Mouse (Mus musculus) forebrain, embryonic 15.5 days (tissue): Measurements from ENCODE around the gene Nme4. TPM values are rescaled to one million over a fixed set of nuclear protein-coding genes. Genes with fewer than 3 reads are reported as not detected.
A peak's percentile ranks its signal among the peaks of the same experiment; 100 is the strongest.
"Not testable (repeated sequence)": the region's sequence is repeated elsewhere in the genome, so short reads cannot be mapped to it uniquely, and the experiment has no call there.

ENCODE experiments used
- ATAC-seq: fragments of 200-750 bp; cut with Nextera tagmentation; replicated peaks from 2 replicates; pipeline ENCODE4 v1.8.0; 2017; ENCODE audit warnings: mild to moderate bottlenecking, moderate TSS enrichment, moderate library complexity
- H3K27ac ChIP-seq: fragments of 300-500 bp; sonication (generic); replicated peaks from 2 replicates; pipeline ENCODE4 v1.5.1; 2015; ENCODE audit warnings: mild to moderate bottlenecking, inconsistent platforms
- H3K27me3 ChIP-seq: fragments of 300-500 bp; sonication (generic); 2 replicates; pipeline ENCODE4 v1.6.1; 2015; ENCODE audit warnings: inconsistent platforms
- H3K36me3 ChIP-seq: fragments of 300-500 bp; sonication (generic); 2 replicates; pipeline ENCODE4 v1.6.1; 2015; ENCODE audit warnings: mild to moderate bottlenecking, inconsistent platforms
- H3K4me1 ChIP-seq: fragments of 300-500 bp; sonication (generic); 2 replicates; pipeline ENCODE4 v1.6.1; 2015; ENCODE audit warnings: inconsistent platforms
- H3K4me2 ChIP-seq: fragments of 300-500 bp; sonication (generic); replicated peaks from 2 replicates; pipeline ENCODE4 v1.6.1; 2015; ENCODE audit warnings: mild to moderate bottlenecking, inconsistent platforms
- H3K4me3 ChIP-seq: fragments of 300-500 bp; sonication (generic); 2 replicates; pipeline ENCODE4 v1.5.1; 2015; ENCODE audit warnings: mild to moderate bottlenecking, inconsistent platforms
- H3K9ac ChIP-seq: fragments of 300-500 bp; sonication (generic); replicated peaks from 2 replicates; pipeline ENCODE4 v1.6.1; 2015; ENCODE audit warnings: mild to moderate bottlenecking, inconsistent platforms
- H3K9me3 ChIP-seq: fragments of 300-500 bp; sonication (generic); 2 replicates; pipeline ENCODE4 v1.6.1; 2016; ENCODE audit warnings: inconsistent platforms
- WGBS: fragments of 180-500 bp; shearing (Covaris S2); methylation state at CpG from one replicate; pipeline ENCODE4 v1.1.7; 2015; ENCODE audit warnings: mixed read lengths; 5-methylcytosine and 5-hydroxymethylcytosine counted together
- polyA plus RNA-seq: library from polyadenylated mRNA; unstranded; fragments of >200 nt; fragmentation: Nextera tagmentation; extraction: Ambion mirVana; gene quantifications from 2 replicates; pipeline ENCODE4 v1.2.1, GENCODE M21; 2015

Gene Nme4
- polyA plus RNA-seq, 1 experiment from 2014 or later: 37.1 TPM

- H3K9me3 ChIP-seq: no peaks in the 10 kb centered on the region
- ATAC-seq: peak; percentile 88
- no peaks in the 10 kb centered on the region for H3K27me3 ChIP-seq
- WGBS: under 1% methylated on average over 31 of the region's 32 CpGs
- H3K36me3 ChIP-seq: peaks cover 28% of the 10 kb centered on the region
- H3K27ac ChIP-seq: 0 out of 2 replicates have a peak within 1 kb of the TSS, but pooled peaks have one; percentile 17
- H3K4me3 ChIP-seq: peak within 1 kb of the TSS; percentile 82
- H3K4me2 ChIP-seq: peak within 1 kb of the TSS; percentile 74
- peaks cover 19% of the 10 kb centered on the region for H3K4me1 ChIP-seq
- peak within 1 kb of the TSS; percentile 77 for H3K9ac ChIP-seq
These were observed 27.9 kb upstream of the Nme4 start, which contains the start of gene Mrpl28 for GRCm38 (mm10) chr17:26123267-26123684. TSS of gene Mrpl28 (plus strand) at chr17:26123500.

DNA sequence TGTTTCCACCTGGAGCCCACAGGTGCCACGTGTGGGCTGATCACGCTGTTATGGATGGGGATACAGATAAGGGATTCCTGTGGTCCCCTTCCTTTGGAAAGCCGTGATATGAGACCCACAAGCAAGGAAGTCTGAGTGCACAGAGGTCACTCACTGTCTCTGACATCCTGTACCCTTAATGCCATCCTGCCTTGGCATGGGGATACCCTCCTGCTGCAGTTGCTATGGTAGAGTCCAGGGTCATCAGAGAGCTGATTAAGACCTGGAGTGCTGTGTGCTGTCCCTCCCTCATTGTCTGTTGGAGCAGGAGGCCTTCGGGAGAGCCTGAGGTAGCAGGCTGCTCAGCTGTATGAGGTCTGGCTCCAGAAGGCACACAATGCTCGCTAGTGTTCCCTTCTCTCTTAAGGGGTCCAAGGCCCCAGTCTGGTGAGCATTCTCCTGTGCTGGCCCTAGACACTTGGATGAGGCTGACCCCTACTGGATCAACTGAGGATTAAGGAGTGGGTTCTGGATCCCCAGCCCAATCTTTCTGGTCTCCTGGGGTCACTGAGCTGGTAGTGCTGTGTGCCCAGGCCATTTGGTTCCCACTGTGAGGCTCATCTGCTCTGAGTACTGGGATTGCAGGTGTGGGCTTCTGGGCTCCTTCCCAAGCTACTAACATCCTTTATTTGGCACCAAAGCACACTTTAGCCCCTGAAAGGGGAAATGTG lies 27.2 kb upstream of the Nme4 start:
- Histone ChIP-seq H3K27me3 (no peaks in the 10 kb centered on the region), H3K4me2 (no peak overlapping the region), H3K36me3 (peaks cover 21% of the 10 kb centered on the region), H3K9me3 (no peaks in the 10 kb centered on the region), H3K9ac (no peak overlapping the region), H3K4me1 (peaks cover 19% of the 10 kb centered on the region), H3K27ac (no peak overlapping the region), H3K4me3 (no peak overlapping the region)
- WGBS: 52% methylated on average over 5 of the region's 5 CpGs
- peak; percentile 39 for ATAC-seq

GRCm38 (mm10) chr17:26119766-26120710 lies 24.6 kb upstream of the Nme4 start:
- no peak overlapping the region for H3K4me2 ChIP-seq
- WGBS: 49% methylated on average over 33 of the region's 33 CpGs
- H3K9ac ChIP-seq: no peak overlapping the region
- no peak overlapping the region for H3K4me3 ChIP-seq
- H3K9me3 ChIP-seq: no peaks in the 10 kb centered on the region
- H3K4me1 ChIP-seq: peaks cover 16% of the 10 kb centered on the region
- H3K27me3 ChIP-seq: peaks cover 10% of the 10 kb centered on the region
- ATAC-seq: no peak
- no peak overlapping the region for H3K27ac ChIP-seq
- H3K36me3 ChIP-seq: no peaks in the 10 kb centered on the region

- Histone ChIP-seq H3K36me3 (no peaks in the 10 kb centered on the region), H3K4me3 (no peak overlapping the region), H3K9me3 (no peaks in the 10 kb centered on the region), H3K4me1 (peaks cover 6% of the 10 kb centered on the region), H3K27me3 (peaks cover 25% of the 10 kb centered on the region), H3K27ac (no peak overlapping the region), H3K9ac (no peak overlapping the region), H3K4me2 (no peak overlapping the region)
- ATAC-seq: no peak
- WGBS: 83% methylated on average over 17 of the region's 17 CpGs
These were observed 21.3 kb upstream of the Nme4 start for GRCm38 (mm10) chr17:26116503-26117258.

- Histone ChIP-seq H3K36me3 (no peaks in the 10 kb centered on the region), H3K9ac (no peak overlapping the region), H3K27ac (no peak overlapping the region), H3K27me3 (peaks cover 26% of the 10 kb centered on the region), H3K4me3 (no peak overlapping the region), H3K4me1 (peaks cover 6% of the 10 kb centered on the region), H3K4me2 (no peak overlapping the region), H3K9me3 (no peaks in the 10 kb centered on the region)
- no peak for ATAC-seq
- 43% methylated on average over 1 of the region's 3 CpGs for WGBS
These were observed 20.6 kb upstream of the Nme4 start for GRCm38 (mm10) chr17:26115956-26116487.

GRCm38 (mm10) chr17:26115205-26115898 lies 19.9 kb upstream of the Nme4 start:
- 85% methylated on average over 7 of the region's 7 CpGs for WGBS
- H3K27ac ChIP-seq: no peak overlapping the region
- peaks cover 29% of the 10 kb centered on the region for H3K27me3 ChIP-seq
- H3K4me2 ChIP-seq: no peak overlapping the region
- no peak overlapping the region for H3K4me3 ChIP-seq
- H3K9me3 ChIP-seq: no peaks in the 10 kb centered on the region
- ATAC-seq: no peak
- H3K36me3 ChIP-seq: no peaks in the 10 kb centered on the region
- H3K9ac ChIP-seq: no peak overlapping the region
- peaks cover 6% of the 10 kb centered on the region for H3K4me1 ChIP-seq

DNA sequence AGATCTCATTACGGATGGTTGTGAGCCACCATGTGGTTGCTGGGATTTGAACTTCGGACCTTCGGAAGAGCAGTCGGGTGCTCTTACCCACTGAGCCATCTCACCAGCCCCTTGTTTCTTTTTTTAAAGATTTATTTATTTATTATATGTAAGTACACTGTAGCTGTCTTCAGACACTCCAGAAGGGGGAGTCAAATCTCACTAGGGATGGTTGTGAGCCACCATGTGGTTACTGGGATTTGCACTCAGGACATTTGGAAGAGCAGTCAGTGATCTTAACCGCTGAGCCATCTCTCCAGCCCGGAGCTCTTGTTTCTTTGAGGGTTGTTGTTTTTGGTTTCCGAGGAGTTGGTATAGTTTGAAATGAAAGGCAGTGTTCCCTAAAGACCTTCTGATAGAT lies 19.1 kb upstream of the Nme4 start:
- not testable (repeated sequence) for H3K4me2 ChIP-seq, H3K9ac ChIP-seq, H3K9me3 ChIP-seq, H3K27ac ChIP-seq, ATAC-seq, H3K4me1 ChIP-seq, H3K36me3 ChIP-seq, H3K4me3 ChIP-seq
- 64% methylated on average over 7 of the region's 7 CpGs for WGBS
- peaks cover 29% of the 10 kb centered on the region for H3K27me3 ChIP-seq

GRCm38 (mm10) chr17:26114061-26114460 lies 18.7 kb upstream of the Nme4 start:
- H3K4me1 ChIP-seq: peaks cover 6% of the 10 kb centered on the region
- ATAC-seq: no peak
- no peaks in the 10 kb centered on the region for H3K36me3 ChIP-seq
- peaks cover 29% of the 10 kb centered on the region for H3K27me3 ChIP-seq
- peak overlapping the region; percentile 79 for H3K9ac ChIP-seq
- WGBS: 12% methylated on average over 8 of the region's 8 CpGs
- H3K9me3 ChIP-seq: no peaks in the 10 kb centered on the region
- H3K4me3 ChIP-seq: peak overlapping the region; percentile 58
- H3K4me2 ChIP-seq: peak overlapping the region; percentile 70
- H3K27ac ChIP-seq: no peak overlapping the region

GRCm38 (mm10) chr17:26113181-26113948 lies 18.0 kb upstream of the Nme4 start, which contains the start of gene Tmem8:
TSS of gene Tmem8 (plus strand) at chr17:26113299.
- no peak within 1 kb of the TSS for H3K27ac ChIP-seq
- no peaks in the 10 kb centered on the region for H3K36me3 ChIP-seq
- H3K9ac ChIP-seq: peak within 1 kb of the TSS; percentile 79
- peak within 1 kb of the TSS; percentile 70 for H3K4me2 ChIP-seq
- H3K4me3 ChIP-seq: peak within 1 kb of the TSS; percentile 58
- H3K9me3 ChIP-seq: no peaks in the 10 kb centered on the region
- H3K4me1 ChIP-seq: peaks cover 6% of the 10 kb centered on the region
- peak; percentile 66 for ATAC-seq
- peaks cover 29% of the 10 kb centered on the region for H3K27me3 ChIP-seq
- WGBS: 1% methylated on average over 63 of the region's 75 CpGs

- Histone ChIP-seq H3K4me3 (peak overlapping the region; percentile 58), H3K4me1 (peaks cover 6% of the 10 kb centered on the region), H3K9me3 (no peaks in the 10 kb centered on the region), H3K27me3 (peaks cover 29% of the 10 kb centered on the region), H3K9ac (peak overlapping the region; percentile 79), H3K4me2 (peak overlapping the region; percentile 70), H3K27ac (no peak overlapping the region), H3K36me3 (no peaks in the 10 kb centered on the region)
- ATAC-seq: 0 out of 2 replicates have a peak, but pooled peaks have one; percentile 4
- WGBS: 18% methylated on average over 14 of the region's 14 CpGs
These were observed 17.3 kb upstream of the Nme4 start for GRCm38 (mm10) chr17:26112751-26113150.
